Comparison of ENCODE assay signal across 21 mouse cellular contexts in the genomic region with DNA sequence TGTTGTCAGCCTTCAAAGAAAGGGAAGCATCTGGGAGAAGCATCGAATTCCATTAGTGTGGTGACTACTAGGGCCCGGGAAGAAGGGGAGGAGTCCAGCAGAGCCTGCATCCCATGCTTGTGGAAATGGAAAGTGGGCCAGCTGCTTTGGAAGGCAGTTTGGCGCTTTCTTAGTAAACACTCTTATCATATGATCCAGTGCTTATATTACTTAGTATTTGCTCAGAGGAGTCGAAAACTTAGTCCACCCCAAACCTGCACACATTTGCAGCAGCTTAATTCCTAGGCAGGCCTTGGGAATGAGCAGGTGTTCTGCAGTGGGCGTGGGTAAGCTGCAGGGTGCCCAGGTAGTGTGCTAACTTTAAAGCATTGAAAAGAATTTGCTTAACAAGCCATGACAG.
DNase-seq lines count a peak whose midpoint lies in the region; ATAC-seq and TF ChIP-seq lines count a peak whose summit lies in the region.
"Had no signal": no experiment of that assay in that cellular context is flagged by ENCODE, and none has a peak within 500 bp of the region (broad histone marks: within the 10 kb centered on the region; RNA-seq: fewer than 3 reads in every experiment).

No protein-coding gene starts in this region.

- DNase-seq in heart, adult 11 months = peak; percentile 79
- DNase-seq in heart, adult 18-20 months = no peak
- DNase-seq in layer of hippocampus, adult 2 months (ENCODE audit: low spot score in 2 of 2) = no peak
- no peak for DNase-seq in layer of hippocampus, adult 11-12 months (ENCODE audit: low spot score)
- no peak for DNase-seq in stomach, postnatal 0 days (ENCODE audit: low spot score)
- no peak for DNase-seq in forebrain, embryonic 14.5 days (ENCODE audit: low spot score)
- DNase-seq: adrenal gland, adult 8-10 months; adrenal gland, postnatal 36 days; cerebellum, adult 11 months; cerebellum, adult 8-10 months; cerebellum, postnatal 14 days; embryo, embryonic 11 days; forebrain, postnatal 0 days; gastrocnemius, postnatal 14 days; heart, postnatal 36 days had no signal

- peak overlapping the region; percentile 15; the same call in 1 of the 2 replicates for H3K27ac ChIP-seq in layer of hippocampus, adult 2 months
- no peak overlapping the region for H3K27ac ChIP-seq in stomach, embryonic 15.5 days
- H3K27ac ChIP-seq in stomach, postnatal 0 days (replicated peaks) = no peak overlapping the region
- no peak overlapping the region for H3K27ac ChIP-seq in intestine, embryonic 16.5 days (ENCODE audit: low read length)
- H3K27ac ChIP-seq in forebrain, embryonic 14.5 days (ENCODE audit: low read depth, low read length) = no peak overlapping the region
- H3K27ac ChIP-seq: embryonic facial prominence, embryonic 12.5 days; forebrain, embryonic 12.5 days; heart, embryonic 13.5 days; hindbrain, embryonic 15.5 days had no signal

- TF ChIP-seq EP300 in stomach, postnatal 0 days (optimal IDR thresholded peaks at IDR 0.05) = no peak

- WGBS in stomach, embryonic 15.5 days = 33% methylated on average over 5 of the region's 5 CpGs
- 34% methylated on average over 5 of the region's 5 CpGs for WGBS in stomach, postnatal 0 days
- 30% methylated on average over 5 of the region's 5 CpGs for WGBS in intestine, embryonic 16.5 days
- WGBS in forebrain, embryonic 14.5 days = 72% methylated on average over 5 of the region's 5 CpGs

- H3K9ac ChIP-seq in stomach, embryonic 15.5 days = no peak overlapping the region
- no peak overlapping the region for H3K9ac ChIP-seq in stomach, postnatal 0 days (ENCODE audit: low read length)
- no peak overlapping the region for H3K9ac ChIP-seq in intestine, embryonic 16.5 days (ENCODE audit: low read depth, low read length)
- no peak overlapping the region for H3K9ac ChIP-seq in forebrain, embryonic 14.5 days (ENCODE audit: low read length)
- H3K9ac ChIP-seq: embryonic facial prominence, embryonic 12.5 days; forebrain, embryonic 12.5 days; forebrain, postnatal 0 days; heart, embryonic 13.5 days; hindbrain, embryonic 15.5 days had no signal

- H3K4me3 ChIP-seq in layer of hippocampus, adult 2 months = no peak overlapping the region
- H3K4me3 ChIP-seq in stomach, embryonic 15.5 days (replicated peaks) = no peak overlapping the region
- no peak overlapping the region for H3K4me3 ChIP-seq in stomach, postnatal 0 days (ENCODE audit: low read depth, low read length)
- no peak overlapping the region for H3K4me3 ChIP-seq in intestine, embryonic 16.5 days (ENCODE audit: low read length)
- no peak overlapping the region for H3K4me3 ChIP-seq in forebrain, embryonic 14.5 days (ENCODE audit: low read depth, low read length)
- H3K4me3 ChIP-seq: embryonic facial prominence, embryonic 12.5 days; forebrain, embryonic 12.5 days; heart, embryonic 13.5 days; hindbrain, embryonic 15.5 days had no signal

- H3K36me3 ChIP-seq in stomach, embryonic 15.5 days = peaks cover 18% of the 10 kb centered on the region
- H3K36me3 ChIP-seq in stomach, postnatal 0 days (ENCODE audit: control insufficient read depth, insufficient read depth, low read length) = peaks cover 8% of the 10 kb centered on the region
- H3K36me3 ChIP-seq in intestine, embryonic 16.5 days (ENCODE audit: control insufficient read depth, insufficient read depth, low read length) = peaks cover 13% of the 10 kb centered on the region; the same call in 1 of the 2 replicates
- H3K36me3 ChIP-seq in forebrain, embryonic 14.5 days (ENCODE audit: control insufficient read depth, insufficient read depth, low read length) = peaks cover 49% of the 10 kb centered on the region

- TF ChIP-seq CTCF in layer of hippocampus, adult 2 months (conservative IDR thresholded peaks at IDR 0.05) = no peak
- TF ChIP-seq CTCF in stomach, postnatal 0 days (IDR thresholded peaks at IDR 0.05; ENCODE audit: low read depth) = no peak

- H3K27me3 ChIP-seq in stomach, embryonic 15.5 days (replicated peaks) = no peaks in the 10 kb centered on the region
- no peaks in the 10 kb centered on the region for H3K27me3 ChIP-seq in stomach, postnatal 0 days (ENCODE audit: control insufficient read depth, insufficient read depth, low read length)
- no peaks in the 10 kb centered on the region for H3K27me3 ChIP-seq in intestine, embryonic 16.5 days (replicated peaks; ENCODE audit: control insufficient read depth, insufficient read depth, low read length)
- H3K27me3 ChIP-seq in forebrain, embryonic 14.5 days (replicated peaks; ENCODE audit: control insufficient read depth, insufficient read depth, low read length) = no peaks in the 10 kb centered on the region
- H3K27me3 ChIP-seq: embryonic facial prominence, embryonic 12.5 days; forebrain, embryonic 12.5 days; heart, embryonic 13.5 days; hindbrain, embryonic 15.5 days had no signal

- peak; percentile 58; the same call in 1 of the 2 replicates for ATAC-seq in stomach, embryonic 15.5 days (ENCODE audit: insufficient read depth, low FRiP score, low read depth)
- ATAC-seq in stomach, postnatal 0 days (ENCODE audit: low FRiP score, low TSS enrichment) = no peak
- ATAC-seq in intestine, embryonic 16.5 days = peak; percentile 57
- ATAC-seq in forebrain, embryonic 14.5 days = no peak
- ATAC-seq: forebrain, postnatal 0 days had no signal

- no peak overlapping the region for H3K4me2 ChIP-seq in stomach, embryonic 15.5 days
- no peak overlapping the region for H3K4me2 ChIP-seq in stomach, postnatal 0 days (replicated peaks; ENCODE audit: low read depth)
- no peak overlapping the region for H3K4me2 ChIP-seq in intestine, embryonic 16.5 days (ENCODE audit: low read depth, low read length)
- no peak overlapping the region for H3K4me2 ChIP-seq in forebrain, embryonic 14.5 days (ENCODE audit: low read length)
- H3K4me2 ChIP-seq: embryonic facial prominence, embryonic 12.5 days; forebrain, embryonic 12.5 days; heart, embryonic 13.5 days; hindbrain, embryonic 15.5 days had no signal

- no peaks in the 10 kb centered on the region for H3K9me3 ChIP-seq in stomach, embryonic 15.5 days
- no peaks in the 10 kb centered on the region for H3K9me3 ChIP-seq in stomach, postnatal 0 days (ENCODE audit: control insufficient read depth, low read length)
- H3K9me3 ChIP-seq in intestine, embryonic 16.5 days (ENCODE audit: control insufficient read depth, low read length) = no peaks in the 10 kb centered on the region
- no peaks in the 10 kb centered on the region for H3K9me3 ChIP-seq in forebrain, embryonic 14.5 days (replicated peaks; ENCODE audit: control insufficient read depth, low read length)
- H3K9me3 ChIP-seq: embryonic facial prominence, embryonic 12.5 days; forebrain, embryonic 12.5 days; heart, embryonic 13.5 days; hindbrain, embryonic 15.5 days had no signal

- no peaks in the 10 kb centered on the region for H3K4me1 ChIP-seq in stomach, embryonic 15.5 days
- no peaks in the 10 kb centered on the region for H3K4me1 ChIP-seq in stomach, postnatal 0 days (replicated peaks; ENCODE audit: control insufficient read depth, insufficient read depth)
- peaks cover 5% of the 10 kb centered on the region; the same call in 1 of the 2 replicates for H3K4me1 ChIP-seq in intestine, embryonic 16.5 days (ENCODE audit: control insufficient read depth, insufficient read depth, low read length)
- no peaks in the 10 kb centered on the region for H3K4me1 ChIP-seq in forebrain, embryonic 14.5 days (ENCODE audit: control insufficient read depth, insufficient read depth, low read length)
- H3K4me1 ChIP-seq: embryonic facial prominence, embryonic 12.5 days; forebrain, embryonic 12.5 days; heart, embryonic 13.5 days; hindbrain, embryonic 15.5 days had no signal

Comparison
In these comparisons a context has a peak if more than half of its experiments do, and no peak if none do; other contexts are left out.
1. ATAC-seq: peak in stomach, embryonic 15.5 days (single experiment) and intestine, embryonic 16.5 days (single experiment); none in stomach, postnatal 0 days (single experiment) and forebrain, embryonic 14.5 days (single experiment).